Comparison of ENCODE assay signal across 10 mouse cellular contexts in genomic region chr8:60665821-60666220, GRCm38 (mm10).
"Had no signal": no experiment of that assay in that cellular context is flagged by ENCODE, and none has a peak within 500 bp of the region (broad histone marks: within the 10 kb centered on the region; RNA-seq: fewer than 3 reads in every experiment).

No protein-coding gene starts in this region.

- DNase-seq: left cerebral cortex, postnatal 4 days; liver, embryonic 13.5 days; lung, adult 2 months; lung, postnatal 14 days; lung, postnatal 4 days; midbrain, embryonic 14.5 days; right cerebral cortex, adult 18-20 months; right cerebral cortex, postnatal 14 days; spleen, adult 18-20 months; thymus, postnatal 36 days had no signal
